ENCODE assay signal across 16 mouse cellular contexts in the genomic region with DNA sequence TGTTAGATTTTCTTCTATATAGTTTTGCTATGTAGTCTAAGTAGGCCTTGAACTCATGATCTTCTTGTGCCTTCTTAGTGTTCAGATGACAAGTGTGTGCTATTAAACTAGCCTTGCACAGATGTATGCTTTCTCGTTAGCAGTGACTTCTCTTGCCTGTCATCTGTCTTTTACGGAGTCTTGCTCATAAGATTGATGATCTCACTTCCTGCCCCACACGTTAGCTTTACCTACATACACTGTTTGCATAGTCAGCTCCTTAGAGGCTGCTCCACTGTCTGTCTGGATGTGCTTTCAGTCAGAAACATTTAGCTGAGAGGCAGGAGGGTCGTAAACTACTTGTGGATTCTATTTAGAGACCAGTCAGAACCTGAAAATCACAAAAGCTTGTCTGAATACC. TPM values are rescaled to one million over a fixed set of nuclear protein-coding genes. Genes with fewer than 3 reads are reported as not detected.
"Had no signal": no experiment of that assay in that cellular context is flagged by ENCODE, and none has a peak within 500 bp of the region (broad histone marks: within the 10 kb centered on the region; RNA-seq: fewer than 3 reads in every experiment).

No protein-coding gene starts in this region.

- H3K4me3 ChIP-seq: limb, embryonic 15.5 days; liver, embryonic 12.5 days; midbrain, embryonic 10.5 days; midbrain, embryonic 15.5 days; neural tube, embryonic 13.5 days; stomach, embryonic 15.5 days had no signal

- H3K27ac ChIP-seq: limb, embryonic 15.5 days; liver, embryonic 12.5 days; midbrain, embryonic 10.5 days; midbrain, embryonic 15.5 days; neural tube, embryonic 13.5 days; stomach, embryonic 15.5 days had no signal

- H3K27me3 ChIP-seq: limb, embryonic 15.5 days; liver, embryonic 12.5 days; midbrain, embryonic 15.5 days; neural tube, embryonic 13.5 days; stomach, embryonic 15.5 days had no signal

- H3K9me3 ChIP-seq: limb, embryonic 15.5 days; liver, embryonic 12.5 days; midbrain, embryonic 10.5 days; midbrain, embryonic 15.5 days; neural tube, embryonic 13.5 days; stomach, embryonic 15.5 days had no signal

- DNase-seq: kidney, adult 2 months; kidney, postnatal 25 days; lung, embryonic 14.5 days; lung, postnatal 10 days; lung, postnatal 4 days; right cerebral cortex, adult 18-20 months; right cerebral cortex, postnatal 25 days; thymus, adult 2 months; thymus, postnatal 36 days had no signal

- H3K4me1 ChIP-seq: limb, embryonic 15.5 days; midbrain, embryonic 10.5 days; midbrain, embryonic 15.5 days; stomach, embryonic 15.5 days had no signal

- H3K4me2 ChIP-seq: limb, embryonic 15.5 days; liver, embryonic 12.5 days; lung, embryonic 14.5 days; midbrain, embryonic 15.5 days; neural tube, embryonic 13.5 days; stomach, embryonic 15.5 days had no signal

- H3K9ac ChIP-seq: limb, embryonic 15.5 days; liver, embryonic 12.5 days; lung, embryonic 14.5 days; midbrain, embryonic 15.5 days; neural tube, embryonic 13.5 days; stomach, embryonic 15.5 days had no signal

- ATAC-seq: liver, embryonic 12.5 days; midbrain, embryonic 15.5 days had no signal

RNA-seq across cellular contexts. Expression of a gene that starts 23.5 kb away (rescaled TPM):
- polyA plus RNA-seq: limb, embryonic 15.5 days; liver, embryonic 12.5 days; liver, embryonic 16.5 days; lung, embryonic 14.5 days had no signal
